Mouse (Mus musculus): ENCODE results near the gene Srxn1. TPM values are rescaled to one million over a fixed set of nuclear protein-coding genes. Genes with fewer than 3 reads are reported as not detected.

Gene Srxn1
- total and polyA plus RNA-seq, 3 experiments: 19.2 to 35.9 (median 23.9) TPM

DNA sequence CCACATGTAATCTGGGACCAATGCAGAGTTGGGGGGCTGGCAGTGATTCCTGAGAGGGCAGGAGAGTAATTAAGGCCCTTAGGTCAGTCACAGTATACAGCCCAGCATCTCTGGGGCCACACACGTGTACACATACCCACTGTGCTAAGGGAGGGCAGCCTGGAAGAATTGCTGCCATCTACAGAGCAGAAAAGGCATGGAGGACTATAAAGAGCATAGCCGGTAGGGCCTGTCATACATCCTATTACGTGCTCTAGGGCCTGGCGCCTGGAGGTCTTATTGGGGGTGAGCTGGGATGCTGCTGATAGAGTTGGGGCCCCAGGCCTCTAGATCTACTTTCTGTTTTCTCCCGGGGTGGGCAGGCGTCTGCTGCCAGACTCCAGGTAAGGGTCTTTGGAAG is 18.9 kb upstream of the Srxn1 start:
- Histone ChIP-seq H3K4me3 (no peak overlapping the region), H3K27me3 (ENCODE audit: control insufficient read depth, insufficient read depth, low read length) (peaks cover 3% of the 10 kb centered on the region), H3K9ac (ENCODE audit: low read depth, low read length) (no peak overlapping the region), H3K27ac (no peak overlapping the region), H3K36me3 (ENCODE audit: control insufficient read depth, insufficient read depth, low read length) (no peaks in the 10 kb centered on the region), H3K4me1 (ENCODE audit: control insufficient read depth, insufficient read depth, low read length) (no peaks in the 10 kb centered on the region), H3K79me2 (replicated peaks; ENCODE audit: control insufficient read depth, insufficient read depth, low read length) (no peaks in the 10 kb centered on the region)
- no peak for DNase-seq
- TF ChIP-seq POLR2A (IDR thresholded peaks at IDR 0.05; ENCODE audit: insufficient read depth, low read depth, low read length): no peak
- TF ChIP-seq EP300 (IDR thresholded peaks at IDR 0.05; ENCODE audit: insufficient read depth, low read depth, low read length): no peak
- TF ChIP-seq CTCF (IDR thresholded peaks at IDR 0.05): no peak
- 71% methylated on average over 6 of the region's 6 CpGs for WGBS
- intact Hi-C loops (cut with DNase I): no loop called here

GRCm38 (mm10) chr2:152087111-152087510 is 18.2 kb upstream of the Srxn1 start:
- 60% methylated on average over 5 of the region's 5 CpGs for WGBS
- intact Hi-C loops (cut with DNase I): no loop called here

GRCm38 (mm10) chr2:152089078-152089477 is 16.2 kb upstream of the Srxn1 start:
- H3K27me3 ChIP-seq (ENCODE audit: control insufficient read depth, insufficient read depth, low read length): peaks cover 9% of the 10 kb centered on the region
- 12% methylated on average over 4 of the region's 4 CpGs for WGBS
- intact Hi-C loops (cut with DNase I): no loop called here
- H3K27ac ChIP-seq: no peak overlapping the region
- no peaks in the 10 kb centered on the region for H3K4me1 ChIP-seq (ENCODE audit: control insufficient read depth, insufficient read depth, low read length)
- no peak for TF ChIP-seq POLR2A (IDR thresholded peaks at IDR 0.05; ENCODE audit: insufficient read depth, low read depth, low read length)
- peak; percentile 91 for TF ChIP-seq CTCF (IDR thresholded peaks at IDR 0.05)
- H3K36me3 ChIP-seq (ENCODE audit: control insufficient read depth, insufficient read depth, low read length): no peaks in the 10 kb centered on the region
- no peaks in the 10 kb centered on the region for H3K79me2 ChIP-seq (replicated peaks; ENCODE audit: control insufficient read depth, insufficient read depth, low read length)
- H3K4me3 ChIP-seq: no peak overlapping the region
- DNase-seq: peak; percentile 21 to 66
- no peak overlapping the region for H3K9ac ChIP-seq (ENCODE audit: low read depth, low read length)

More at GRCm38 (mm10) chr2:152087111-152087510, 18.2 kb upstream of the Srxn1 start:
- Histone ChIP-seq H3K36me3 (ENCODE audit: control insufficient read depth, insufficient read depth, low read length) (no peaks in the 10 kb centered on the region), H3K9ac (ENCODE audit: low read depth, low read length) (no peak overlapping the region), H3K27me3 (ENCODE audit: control insufficient read depth, insufficient read depth, low read length) (no peaks in the 10 kb centered on the region), H3K4me3 (no peak overlapping the region), H3K27ac (peak overlapping the region; percentile 26; the same call in 1 of the 2 replicates), H3K4me1 (ENCODE audit: control insufficient read depth, insufficient read depth, low read length) (no peaks in the 10 kb centered on the region), H3K79me2 (replicated peaks; ENCODE audit: control insufficient read depth, insufficient read depth, low read length) (no peaks in the 10 kb centered on the region)
- no peak for TF ChIP-seq EP300 (IDR thresholded peaks at IDR 0.05; ENCODE audit: insufficient read depth, low read depth, low read length)
- no peak for TF ChIP-seq CTCF (IDR thresholded peaks at IDR 0.05)
- no peak for TF ChIP-seq POLR2A (IDR thresholded peaks at IDR 0.05; ENCODE audit: insufficient read depth, low read depth, low read length)
- DNase-seq: peak; percentile 47 to 66

DNA sequence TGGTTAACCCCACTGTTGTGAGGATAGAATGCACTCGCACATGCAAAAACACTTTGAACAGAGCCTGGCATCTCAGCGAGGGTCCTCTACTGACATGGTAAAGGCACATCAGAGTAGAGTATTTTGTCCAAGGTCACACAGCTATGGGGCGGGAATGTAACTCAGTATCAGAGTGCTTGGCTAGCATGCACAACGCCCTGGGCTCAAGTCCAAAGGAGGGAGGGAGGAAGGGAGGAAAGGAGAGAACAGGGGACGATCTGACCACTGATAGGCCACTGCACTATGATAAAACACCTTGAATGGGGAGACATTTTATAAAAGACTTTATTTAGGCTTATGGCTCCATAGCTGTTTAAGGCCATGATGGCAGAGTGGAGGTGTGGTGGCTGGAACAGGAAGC is 15.7 kb upstream of the Srxn1 start:
- Histone ChIP-seq H3K4me1 (ENCODE audit: control insufficient read depth, insufficient read depth, low read length) (no peaks in the 10 kb centered on the region), H3K4me3 (no peak overlapping the region), H3K27ac (no peak overlapping the region), H3K9ac (ENCODE audit: low read depth, low read length) (no peak overlapping the region), H3K79me2 (replicated peaks; ENCODE audit: control insufficient read depth, insufficient read depth, low read length) (no peaks in the 10 kb centered on the region), H3K36me3 (ENCODE audit: control insufficient read depth, insufficient read depth, low read length) (no peaks in the 10 kb centered on the region), H3K27me3 (ENCODE audit: control insufficient read depth, insufficient read depth, low read length) (peaks cover 12% of the 10 kb centered on the region)
- WGBS: 60% methylated on average over 5 of the region's 5 CpGs
- DNase-seq: peak in 1 of 2 experiments; percentile 26
- no peak for TF ChIP-seq EP300 (IDR thresholded peaks at IDR 0.05; ENCODE audit: insufficient read depth, low read depth, low read length)
- no peak for TF ChIP-seq POLR2A (IDR thresholded peaks at IDR 0.05; ENCODE audit: insufficient read depth, low read depth, low read length)
- TF ChIP-seq CTCF (IDR thresholded peaks at IDR 0.05): no peak
- intact Hi-C loops (cut with DNase I): no loop called here

GRCm38 (mm10) chr2:152090486-152090885 is 14.8 kb upstream of the Srxn1 start:
- peaks cover 16% of the 10 kb centered on the region for H3K27me3 ChIP-seq (ENCODE audit: control insufficient read depth, insufficient read depth, low read length)
- H3K4me3 ChIP-seq: no peak overlapping the region
- H3K27ac ChIP-seq: no peak overlapping the region
- intact Hi-C loops (cut with DNase I): no loop called here
- DNase-seq: no peak
- no peaks in the 10 kb centered on the region for H3K79me2 ChIP-seq (replicated peaks; ENCODE audit: control insufficient read depth, insufficient read depth, low read length)
- no peaks in the 10 kb centered on the region for H3K4me1 ChIP-seq (ENCODE audit: control insufficient read depth, insufficient read depth, low read length)
- no peaks in the 10 kb centered on the region for H3K36me3 ChIP-seq (ENCODE audit: control insufficient read depth, insufficient read depth, low read length)
- H3K9ac ChIP-seq (ENCODE audit: low read depth, low read length): no peak overlapping the region
- WGBS: 81% methylated on average over 5 of the region's 5 CpGs
- no peak for TF ChIP-seq CTCF (IDR thresholded peaks at IDR 0.05)
- no peak for TF ChIP-seq EP300 (IDR thresholded peaks at IDR 0.05; ENCODE audit: insufficient read depth, low read depth, low read length)
- TF ChIP-seq POLR2A (IDR thresholded peaks at IDR 0.05; ENCODE audit: insufficient read depth, low read depth, low read length): no peak

- TF ChIP-seq POLR2A (IDR thresholded peaks at IDR 0.05; ENCODE audit: insufficient read depth, low read depth, low read length) (no peak), CTCF (IDR thresholded peaks at IDR 0.05) (no peak)
- Histone ChIP-seq H3K4me3 (no peak overlapping the region), H3K27ac (no peak overlapping the region), H3K79me2 (replicated peaks; ENCODE audit: control insufficient read depth, insufficient read depth, low read length) (no peaks in the 10 kb centered on the region), H3K9ac (ENCODE audit: low read depth, low read length) (no peak overlapping the region), H3K4me1 (ENCODE audit: control insufficient read depth, insufficient read depth, low read length) (no peaks in the 10 kb centered on the region), H3K27me3 (ENCODE audit: control insufficient read depth, insufficient read depth, low read length) (peaks cover 16% of the 10 kb centered on the region), H3K36me3 (ENCODE audit: control insufficient read depth, insufficient read depth, low read length) (no peaks in the 10 kb centered on the region)
- intact Hi-C loops (cut with DNase I): no loop called here
- WGBS: 38% methylated on average over 12 of the region's 12 CpGs
- DNase-seq: no peak
These were observed 13.8 kb upstream of the Srxn1 start for GRCm38 (mm10) chr2:152091342-152092056.

Data from heart, adult 2 months (tissue).